Mouse (Mus musculus) heart, postnatal 25 days (tissue): ENCODE results near the gene Ctrc. TPM values are rescaled to one million over a fixed set of nuclear protein-coding genes. Genes with fewer than 3 reads are reported as not detected.
"Not testable (repeated sequence)": the region's sequence is repeated elsewhere in the genome, so short reads cannot be mapped to it uniquely, and the experiment has no call there.

Experiments used
- DNase-seq: peaks from one replicate; pipeline ENCODE4 v3.0.0; 2022; ENCODE audit warnings: low spot score
- intact Hi-C: fragments of 180-260 bp; cut with DNase I; formaldehyde crosslinking; loops from one replicate; pipeline ENCODE4 v1.15.1; 2025
- total RNA-seq, 2 experiments: library from RNA; stranded (reverse); gene quantifications; 2 replicates each; pipeline ENCODE4 v1.2.3; 2021

Gene Ctrc
- total RNA-seq, 2 experiments from 2014 or later = not detected

- peak; percentile 97 for DNase-seq
- intact Hi-C loops = loop anchor here (5.0 kb wide), 2 partner anchors 71 to 131 kb away; partner anchors contain the start of genes Ddi2 and Plekhm2
These were observed 52.6 kb downstream of the Ctrc start, which contains the start of gene Casp9 for GRCm38 (mm10) chr4:141793282-141794151. Casp9 (plus strand) TSS chr4:141793612.

- intact Hi-C loops = loop anchor here (5.0 kb wide), 2 partner anchors 70 to 130 kb away; partner anchors contain the start of genes Ddi2 and Plekhm2
- no peak for DNase-seq
These were observed 53.4 kb downstream of the Ctrc start for GRCm38 (mm10) chr4:141792554-141793281.

- no peak for DNase-seq
- intact Hi-C loops = loop anchor here (5.0 kb wide), 2 partner anchors 70 to 130 kb away; partner anchors contain the start of genes Ddi2 and Plekhm2
These were observed 54.2 kb downstream of the Ctrc start for GRCm38 (mm10) chr4:141791951-141792350.

GRCm38 (mm10) chr4:141791486-141791885 is 54.7 kb downstream of the Ctrc start:
- DNase-seq = no peak
- intact Hi-C loops = loop anchor here (5.0 kb wide), 2 partner anchors 69 to 129 kb away; partner anchors contain the start of genes Ddi2 and Plekhm2

- intact Hi-C loops = loop anchor here (5.0 kb wide), 2 partner anchors 68 to 128 kb away; partner anchors contain the start of genes Ddi2 and Plekhm2
- DNase-seq = peak; percentile 95
These were observed 55.6 kb downstream of the Ctrc start, which contains the start of gene Dnajc16 for GRCm38 (mm10) chr4:141790524-141790990. Dnajc16 (minus strand) TSS chr4:141790931.

GRCm38 (mm10) chr4:141789564-141790218 is 56.5 kb downstream of the Ctrc start:
- intact Hi-C loops = loop anchor here (5.0 to 10.0 kb wide), 3 partner anchors 67 to 175 kb away; partner anchors contain the start of genes Ddi2, Plekhm2 and Tmem82
- no peak for DNase-seq

- no peak for DNase-seq
- intact Hi-C loops = loop anchor here (10.0 kb wide), 1 partner anchor 173 kb away; the partner anchor contains the start of gene Tmem82
These were observed 58.7 kb downstream of the Ctrc start for GRCm38 (mm10) chr4:141787462-141787861.

- intact Hi-C loops = loop anchor here (10.0 kb wide), 1 partner anchor 172 kb away; the partner anchor contains the start of gene Tmem82
- no peak for DNase-seq
These were observed 59.1 kb downstream of the Ctrc start for GRCm38 (mm10) chr4:141787046-141787445.

GRCm38 (mm10) chr4:141786141-141786540 is 60.0 kb downstream of the Ctrc start:
- DNase-seq = no peak

GRCm38 (mm10) chr4:141784835-141785234 is 61.3 kb downstream of the Ctrc start:
- no peak for DNase-seq
- intact Hi-C loops = loop anchor here (10.0 kb wide), 1 partner anchor 170 kb away; the partner anchor contains the start of gene Tmem82

More at GRCm38 (mm10) chr4:141786141-141786540, 60.0 kb downstream of the Ctrc start:
- intact Hi-C loops = loop anchor here (10.0 kb wide), 1 partner anchor 171 kb away; the partner anchor contains the start of gene Tmem82

- intact Hi-C loops = loop anchor here (10.0 kb wide), 1 partner anchor 167 kb away; the partner anchor contains the start of gene Tmem82
- DNase-seq = no peak
These were observed 64.8 kb downstream of the Ctrc start for GRCm38 (mm10) chr4:141781201-141781985.

GRCm38 (mm10) chr4:141779828-141780227 is 66.3 kb downstream of the Ctrc start:
- intact Hi-C loops = loop anchor here (10.0 kb wide), 1 partner anchor 165 kb away; the partner anchor contains the start of gene Tmem82

GRCm38 (mm10) chr4:141773019-141773418 is 73.1 kb downstream of the Ctrc start:
- intact Hi-C loops, DNase-seq: not testable (repeated sequence)

More at GRCm38 (mm10) chr4:141779828-141780227, 66.3 kb downstream of the Ctrc start:
- no peak for DNase-seq

GRCm38 (mm10) chr4:141771823-141772222 is 74.3 kb downstream of the Ctrc start:
- no peak for DNase-seq
- intact Hi-C loops = no loop called here

GRCm38 (mm10) chr4:141769501-141770160 is 76.5 kb downstream of the Ctrc start:
- DNase-seq = no peak
- intact Hi-C loops = no loop called here

- peak; percentile 76 for DNase-seq
- intact Hi-C loops = no loop called here
These were observed 78.7 kb downstream of the Ctrc start for GRCm38 (mm10) chr4:141767353-141768036.
